Mouse (Mus musculus) hindbrain, embryonic 14.5 days (tissue): ENCODE results near the gene Slc22a12. TPM values are rescaled to one million over a fixed set of nuclear protein-coding genes. Genes with fewer than 3 reads are reported as not detected.

Source experiments
- ATAC-seq: fragments of 200-750 bp; cut with Nextera tagmentation; 2 replicates; pipeline ENCODE4 v1.8.0; 2017; ENCODE audit warnings: moderate number of reproducible peaks, mild to moderate bottlenecking, moderate TSS enrichment, moderate library complexity; ENCODE audit not compliant: low FRiP score
- DNase-seq: peaks from one replicate; pipeline ENCODE4 v3.0.0-alpha.2; 2015; ENCODE audit warnings: low spot score
- H3K27ac ChIP-seq: fragments of 300-500 bp; sonication (generic); 2 replicates; pipeline ENCODE4 v1.5.1; 2014; ENCODE audit warnings: mild to moderate bottlenecking, moderate library complexity
- H3K27me3 ChIP-seq: fragments of 300-500 bp; sonication (generic); 2 replicates; pipeline ENCODE4 v1.6.1; 2014; ENCODE audit warnings: mild to moderate bottlenecking, low read length, mixed read lengths; ENCODE audit not compliant: control insufficient read depth, insufficient read depth
- H3K36me3 ChIP-seq: fragments of 300-500 bp; sonication (generic); replicated peaks from 2 replicates; pipeline ENCODE4 v1.6.1; 2014; ENCODE audit not compliant: control insufficient read depth, insufficient read depth
- H3K4me1 ChIP-seq: fragments of 300-500 bp; sonication (generic); replicated peaks from 2 replicates; pipeline ENCODE4 v1.6.1; 2014; ENCODE audit warnings: antibody characterized with exemption, low read length, mixed read lengths; ENCODE audit not compliant: control insufficient read depth, insufficient read depth
- H3K4me2 ChIP-seq: fragments of 300-500 bp; sonication (generic); replicated peaks from 2 replicates; pipeline ENCODE4 v1.6.1; 2014; ENCODE audit warnings: mild to moderate bottlenecking, moderate library complexity
- H3K4me3 ChIP-seq: fragments of 300-500 bp; sonication (generic); replicated peaks from 2 replicates; pipeline ENCODE4 v1.5.1; 2014; ENCODE audit warnings: mild to moderate bottlenecking, low read length
- H3K9ac ChIP-seq: fragments of 300-500 bp; sonication (generic); 2 replicates; pipeline ENCODE4 v1.6.1; 2014
- H3K9me3 ChIP-seq: fragments of 300-500 bp; sonication (generic); 2 replicates; pipeline ENCODE4 v1.6.1; 2016; ENCODE audit warnings: low read length; ENCODE audit not compliant: control insufficient read depth
- WGBS: fragments of 180-500 bp; shearing (Covaris S2); extraction: QIAGEN DNeasy Blood & Tissue Kit; methylation state at CpG from one replicate; pipeline ENCODE4 v1.1.7; 2014; 5-methylcytosine and 5-hydroxymethylcytosine counted together
- microRNA-seq: library from miRNA; unstranded; fragments of <30 nt; microRNA quantifications from one replicate; pipeline ENCODE4, GENCODE M21; 2016
- polyA plus RNA-seq: library from polyadenylated mRNA; unstranded; fragments of >200 nt; fragmentation: Nextera tagmentation; extraction: Ambion mirVana; gene quantifications from 2 replicates; pipeline ENCODE4 v1.2.1, GENCODE M21; 2014

Slc22a12 gene
- polyA plus RNA-seq, 1 experiment from 2014 or later = not detected

- Histone ChIP-seq H3K4me1 (peaks cover 13% of the 10 kb centered on the region), H3K27me3 (no peaks in the 10 kb centered on the region), H3K4me3 (no peak overlapping the region), H3K4me2 (no peak overlapping the region), H3K9ac (no peak overlapping the region), H3K36me3 (no peaks in the 10 kb centered on the region; the same call in 1 of the 2 replicates), H3K27ac (no peak overlapping the region), H3K9me3 (no peaks in the 10 kb centered on the region)
- DNase-seq (no peak), ATAC-seq (no peak)
- 72% methylated on average over 6 of the region's 7 CpGs for WGBS
Measured at GRCm38 (mm10) chr19:6494032-6494431, 48.8 kb downstream of the Slc22a12 start.

DNA sequence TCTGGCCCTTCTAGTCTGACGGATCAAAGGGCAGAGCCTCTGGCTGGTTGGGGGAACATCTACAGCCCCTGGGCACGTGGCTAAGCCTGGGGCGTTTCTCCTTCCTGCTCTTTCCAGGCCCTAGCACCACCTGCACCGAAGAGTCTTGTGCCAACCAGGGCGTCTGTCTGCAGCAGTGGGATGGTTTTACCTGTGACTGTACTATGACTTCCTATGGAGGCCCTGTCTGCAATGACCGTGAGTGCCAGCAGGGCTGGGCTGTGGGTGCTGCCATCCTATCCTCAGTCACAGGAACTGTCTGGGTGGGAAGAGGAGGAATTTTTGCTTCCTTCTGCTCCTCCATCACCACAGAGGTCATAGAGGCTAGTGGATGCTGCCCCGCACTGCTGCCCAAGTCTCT is 49.6 kb downstream of the Slc22a12 start:
- Histone ChIP-seq H3K4me1 (peaks cover 13% of the 10 kb centered on the region), H3K36me3 (no peaks in the 10 kb centered on the region; the same call in 1 of the 2 replicates), H3K4me2 (no peak overlapping the region), H3K27ac (no peak overlapping the region), H3K27me3 (no peaks in the 10 kb centered on the region), H3K9me3 (no peaks in the 10 kb centered on the region), H3K4me3 (no peak overlapping the region), H3K9ac (no peak overlapping the region)
- DNase-seq = no peak
- no peak for ATAC-seq
- 79% methylated on average over 7 of the region's 7 CpGs for WGBS

DNA sequence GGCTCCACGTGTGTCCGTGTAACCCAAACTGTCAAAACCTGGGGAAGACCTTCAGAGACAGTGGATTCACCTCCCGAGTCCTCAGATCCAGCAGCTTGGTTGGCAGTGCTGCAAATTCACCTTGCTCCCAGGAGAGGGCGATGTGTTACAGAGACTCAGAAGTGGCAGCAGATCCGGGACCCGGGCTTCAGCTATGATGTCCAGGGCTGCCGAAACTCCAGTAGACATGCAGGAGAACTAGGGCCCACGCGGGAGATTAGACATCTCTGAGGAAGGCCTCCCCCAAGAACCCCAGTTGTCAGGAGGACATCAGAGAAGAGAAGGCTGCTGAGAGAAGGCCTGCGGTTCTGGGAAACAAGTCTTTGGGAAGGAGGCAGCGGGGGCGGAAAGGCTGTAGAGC is 50.7 kb downstream of the Slc22a12 start:
- Histone ChIP-seq H3K4me2 (no peak overlapping the region), H3K4me3 (no peak overlapping the region), H3K36me3 (no peaks in the 10 kb centered on the region; the same call in 1 of the 2 replicates), H3K9me3 (no peaks in the 10 kb centered on the region), H3K4me1 (peaks cover 13% of the 10 kb centered on the region), H3K27me3 (no peaks in the 10 kb centered on the region), H3K9ac (no peak overlapping the region), H3K27ac (no peak overlapping the region)
- DNase-seq = peak; percentile 81
- no peak for ATAC-seq
- 18% methylated on average over 12 of the region's 12 CpGs for WGBS

DNA sequence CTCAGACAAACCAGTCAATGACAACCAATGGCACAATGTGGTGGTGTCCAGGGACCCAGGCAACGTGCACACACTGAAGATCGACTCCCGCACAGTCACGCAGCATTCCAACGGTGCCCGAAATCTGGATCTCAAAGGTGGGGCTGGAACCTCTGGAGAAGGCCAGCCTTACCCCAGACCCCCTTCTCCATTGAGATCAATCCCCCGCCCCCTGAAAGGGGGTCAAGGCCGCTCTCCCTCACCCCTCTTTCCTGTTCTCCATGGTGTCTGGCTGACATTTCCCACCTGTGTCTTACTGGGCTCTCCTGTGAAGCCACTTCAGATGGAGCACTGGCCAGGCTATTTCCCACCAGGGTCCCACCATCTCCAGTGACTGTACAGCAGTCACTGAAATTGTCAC is 51.3 kb downstream of the Slc22a12 start:
- Histone ChIP-seq H3K27me3 (no peaks in the 10 kb centered on the region), H3K4me2 (no peak overlapping the region), H3K4me1 (peaks cover 12% of the 10 kb centered on the region), H3K36me3 (no peaks in the 10 kb centered on the region; the same call in 1 of the 2 replicates), H3K4me3 (no peak overlapping the region), H3K27ac (no peak overlapping the region), H3K9ac (no peak overlapping the region), H3K9me3 (no peaks in the 10 kb centered on the region)
- 82% methylated on average over 8 of the region's 8 CpGs for WGBS
- DNase-seq (no peak), ATAC-seq (no peak)

- DNase-seq (peak; percentile 94), ATAC-seq (peak; percentile 24; the same call in 1 of the 2 replicates)
- WGBS = 0% methylated on average over 4 of the region's 4 CpGs
- no peaks in the 10 kb centered on the region for H3K27me3 ChIP-seq
- H3K9me3 ChIP-seq = no peaks in the 10 kb centered on the region
- H3K4me2 ChIP-seq = no peak overlapping the region
- no peak overlapping the region for H3K4me3 ChIP-seq
- H3K4me1 ChIP-seq = no peaks in the 10 kb centered on the region
- peaks cover 4% of the 10 kb centered on the region; the same call in 1 of the 2 replicates for H3K36me3 ChIP-seq
- no peak overlapping the region for H3K27ac ChIP-seq
- H3K9ac ChIP-seq = no peak overlapping the region
Measured at GRCm38 (mm10) chr19:6489030-6489429, 53.8 kb downstream of the Slc22a12 start.

Small RNA genes lying within 50 kb of the gene (microRNA-seq; reads per million reads assigned to microRNA genes)
- gene Gm26460 = not detected

Other genes starting within 250 kb of the Slc22a12 start
- 0.56 and 0.63 TPM in 2 replicates for gene Cdc42bpg, start 236.6 kb downstream of the Slc22a12 start, polyA plus RNA-seq
- gene Men1, start 208.1 kb downstream of the Slc22a12 start, polyA plus RNA-seq = 46.7 and 51.5 TPM in 2 replicates
- gene Map4k2, start 201.9 kb downstream of the Slc22a12 start, polyA plus RNA-seq = 12.4 and 15.4 TPM in 2 replicates
- 103 and 112 TPM in 2 replicates for gene Sf1, start 179.3 kb downstream of the Slc22a12 start, polyA plus RNA-seq
- 6.2 and 6.8 TPM in 2 replicates for gene Pygm, start 158.6 kb downstream of the Slc22a12 start, polyA plus RNA-seq
- 89.2 and 111 TPM in 2 replicates for gene Rasgrp2, start 143.7 kb downstream of the Slc22a12 start, polyA plus RNA-seq
- gene Nrxn2, start 124.3 kb downstream of the Slc22a12 start, polyA plus RNA-seq = 60.6 and 66.4 TPM in 2 replicates